In the genomic region with DNA sequence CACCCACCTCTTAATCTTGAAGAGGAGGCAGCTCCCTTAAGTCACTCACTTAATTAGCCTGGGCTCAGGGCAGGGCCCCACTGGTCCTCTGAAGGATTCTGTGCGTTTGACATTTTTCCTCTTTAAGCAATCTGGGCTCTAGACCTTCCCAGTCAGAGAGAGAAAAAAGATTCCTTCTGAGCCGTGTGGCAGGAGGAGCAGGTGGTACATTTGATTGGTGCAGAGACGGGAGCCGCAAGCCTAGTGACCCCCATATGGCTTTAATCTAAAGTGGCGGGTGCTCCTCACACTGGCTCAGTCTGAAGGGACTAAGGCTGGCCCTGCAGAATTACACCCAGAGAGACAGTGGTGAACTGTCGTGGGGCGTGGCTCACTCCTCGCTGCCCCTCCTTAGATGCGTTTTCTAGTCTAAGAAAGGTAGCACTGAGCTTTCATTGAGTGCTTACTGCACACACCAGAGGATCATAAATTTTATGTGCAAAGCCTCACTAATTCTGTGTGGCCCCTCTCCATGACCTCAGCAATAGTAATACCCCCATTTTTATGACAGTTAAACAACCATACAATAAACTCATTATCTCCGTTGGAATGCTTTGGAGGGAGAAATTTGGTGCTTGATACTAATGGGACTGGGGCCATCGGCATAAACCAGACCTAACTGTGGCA, we compare ENCODE assay signal across 19 mouse cellular contexts.
A peak's percentile ranks its signal among the peaks of the same experiment; 100 is the strongest.
DNase-seq lines count a peak whose midpoint lies in the region; ATAC-seq and TF ChIP-seq lines count a peak whose summit lies in the region.
"Had no signal": no experiment of that assay in that cellular context is flagged by ENCODE, and none has a peak within 500 bp of the region (broad histone marks: within the 10 kb centered on the region; RNA-seq: fewer than 3 reads in every experiment).

No protein-coding gene starts in this region.

- no peak overlapping the region for H3K27ac ChIP-seq in hindbrain, embryonic 14.5 days
- H3K27ac ChIP-seq in limb, embryonic 12.5 days, result no peak overlapping the region
- H3K27ac ChIP-seq: heart, embryonic 13.5 days; limb, embryonic 13.5 days; stomach, postnatal 0 days had no signal

- peak; percentile 71 for ATAC-seq in hindbrain, embryonic 14.5 days (ENCODE audit: low FRiP score)
- ATAC-seq in limb, embryonic 12.5 days (ENCODE audit: insufficient number of reproducible peaks, insufficient read depth, low FRiP score, low TSS enrichment, low read depth), result 0 out of 2 replicates have a peak, but pooled peaks have one; percentile 28
- no peak for ATAC-seq in erythroid progenitor cell, adult 5-6 weeks (replicated peaks; ENCODE audit: low FRiP score, poor library complexity, severe bottlenecking)

- no peaks in the 10 kb centered on the region for H3K36me3 ChIP-seq in hindbrain, embryonic 14.5 days (replicated peaks; ENCODE audit: control insufficient read depth, insufficient read depth)
- no peaks in the 10 kb centered on the region for H3K36me3 ChIP-seq in limb, embryonic 12.5 days
- H3K36me3 ChIP-seq: heart, embryonic 13.5 days; limb, embryonic 13.5 days had no signal

- WGBS in hindbrain, embryonic 14.5 days, result 47% methylated on average over 11 of the region's 11 CpGs
- 11% methylated on average over 11 of the region's 11 CpGs for WGBS in limb, embryonic 12.5 days

- DNase-seq in heart, adult 11 months, result peak; percentile 66
- no peak for DNase-seq in heart, adult 9 months (ENCODE audit: low spot score in 2 of 2)
- peak; percentile 50 for DNase-seq in brain, embryonic 14.5 days (ENCODE audit: low read depth)
- DNase-seq in hindbrain, embryonic 14.5 days (ENCODE audit: low spot score), result no peak
- DNase-seq in B cell, adult 2 months, result no peak
- no peak for DNase-seq in gastrocnemius, postnatal 36 days
- DNase-seq: adrenal gland, adult 8-10 months; cerebellum, adult 9-11 months; gastrocnemius, postnatal 10 days; kidney, postnatal 25 days; layer of hippocampus, postnatal 36 days; lung, postnatal 4 days; spleen, adult 18-20 months had no signal

- no peak overlapping the region for H3K9ac ChIP-seq in hindbrain, embryonic 14.5 days
- H3K9ac ChIP-seq in limb, embryonic 12.5 days (replicated peaks), result no peak overlapping the region
- H3K9ac ChIP-seq: heart, embryonic 13.5 days; limb, embryonic 13.5 days had no signal

- intact Hi-C loops in gastrocnemius, postnatal 36 days (cut with DNase I), result loop anchor here (5.0 kb wide), 1 partner anchor 50 kb away; no protein-coding TSS in a partner anchor

- TF ChIP-seq POLR2A in brain, embryonic 14.5 days (IDR thresholded peaks at IDR 0.05; ENCODE audit: borderline replicate concordance, extremely low read depth, insufficient read depth, insufficient read length, poor library complexity, severe bottlenecking), result no peak

- H3K4me1 ChIP-seq in hindbrain, embryonic 14.5 days (replicated peaks; ENCODE audit: control insufficient read depth, insufficient read depth, low read length), result peaks cover 17% of the 10 kb centered on the region; the same call in 1 of the 2 replicates
- H3K4me1 ChIP-seq in limb, embryonic 12.5 days (replicated peaks), result peaks cover 26% of the 10 kb centered on the region

- no peaks in the 10 kb centered on the region for H3K9me3 ChIP-seq in hindbrain, embryonic 14.5 days (ENCODE audit: control insufficient read depth, low read length)
- no peaks in the 10 kb centered on the region for H3K9me3 ChIP-seq in limb, embryonic 12.5 days
- H3K9me3 ChIP-seq: heart, embryonic 13.5 days; limb, embryonic 13.5 days had no signal

- no peak overlapping the region for H3K4me2 ChIP-seq in hindbrain, embryonic 14.5 days (replicated peaks)
- 0 out of 2 replicates have a peak overlapping the region, but pooled peaks have one; percentile 15 for H3K4me2 ChIP-seq in limb, embryonic 12.5 days
- H3K4me2 ChIP-seq: heart, embryonic 13.5 days; limb, embryonic 13.5 days had no signal

- no peak overlapping the region for H3K4me3 ChIP-seq in hindbrain, embryonic 14.5 days (replicated peaks; ENCODE audit: low read length)
- H3K4me3 ChIP-seq in limb, embryonic 12.5 days (replicated peaks), result no peak overlapping the region
- H3K4me3 ChIP-seq: heart, embryonic 13.5 days; limb, embryonic 13.5 days; myocyte had no signal

- no peaks in the 10 kb centered on the region for H3K27me3 ChIP-seq in hindbrain, embryonic 14.5 days (ENCODE audit: control insufficient read depth, insufficient read depth, low read length)
- H3K27me3 ChIP-seq in limb, embryonic 12.5 days, result peaks cover 9% of the 10 kb centered on the region; the same call in 1 of the 2 replicates

- TF ChIP-seq CTCF in brain, embryonic 14.5 days (IDR thresholded peaks at IDR 0.05; ENCODE audit: borderline replicate concordance, extremely low read depth, insufficient read depth, insufficient read length), result no peak

Comparison
In these comparisons a context has a peak if more than half of its experiments do, and no peak if none do; other contexts are left out.
1. DNase-seq: peak in heart, adult 11 months (single experiment) and brain, embryonic 14.5 days (single experiment); none in heart, adult 9 months (0 of 2), hindbrain, embryonic 14.5 days (single experiment), B cell, adult 2 months (0 of 2) and gastrocnemius, postnatal 36 days (0 of 2).